Mouse (Mus musculus) intestine, postnatal 0 days (tissue): ENCODE results near the gene U2af1l4. TPM values are rescaled to one million over a fixed set of nuclear protein-coding genes. Genes with fewer than 3 reads are reported as not detected.
A peak's percentile ranks its signal among the peaks of the same experiment; 100 is the strongest.

Experiments
- ATAC-seq: fragments of 200-750 bp; cut with Nextera tagmentation; 2 replicates; pipeline ENCODE4 v1.8.0; 2017; ENCODE audit warnings: mild to moderate bottlenecking, moderate TSS enrichment, moderate library complexity
- H3K27ac ChIP-seq: fragments of 300-500 bp; sonication (generic); 2 replicates; pipeline ENCODE4 v1.5.1; 2014; ENCODE audit warnings: mild to moderate bottlenecking, low read depth, low read length, moderate library complexity
- H3K27me3 ChIP-seq: fragments of 300-500 bp; sonication (generic); replicated peaks from 2 replicates; pipeline ENCODE4 v1.6.1; 2014; ENCODE audit warnings: low read length, mixed read lengths; ENCODE audit not compliant: control insufficient read depth, insufficient read depth
- H3K36me3 ChIP-seq: fragments of 300-500 bp; sonication (generic); 2 replicates; pipeline ENCODE4 v1.6.1; 2014; ENCODE audit warnings: mild to moderate bottlenecking, moderate library complexity; ENCODE audit not compliant: control insufficient read depth, insufficient read depth
- H3K4me1 ChIP-seq: fragments of 300-500 bp; sonication (generic); replicated peaks from 2 replicates; pipeline ENCODE4 v1.6.1; 2014; ENCODE audit warnings: antibody characterized with exemption, low read length, mixed read lengths; ENCODE audit not compliant: control insufficient read depth, insufficient read depth
- H3K4me2 ChIP-seq: fragments of 300-500 bp; sonication (generic); replicated peaks from 2 replicates; pipeline ENCODE4 v1.6.1; 2014; ENCODE audit warnings: low read depth, mild to moderate bottlenecking, moderate library complexity
- H3K4me3 ChIP-seq: fragments of 300-500 bp; sonication (generic); 2 replicates; pipeline ENCODE4 v1.5.1; 2014; ENCODE audit warnings: low read depth, low read length
- H3K9ac ChIP-seq: fragments of 300-500 bp; sonication (generic); 2 replicates; pipeline ENCODE4 v1.6.1; 2014; ENCODE audit warnings: mild to moderate bottlenecking, low read depth, low read length
- H3K9me3 ChIP-seq: fragments of 300-500 bp; sonication (generic); 2 replicates; pipeline ENCODE4 v1.6.1; 2016; ENCODE audit warnings: mixed run types; ENCODE audit not compliant: control insufficient read depth
- CTCF ChIP-seq: sonication (generic); IDR thresholded peaks from 2 replicates; pipeline ENCODE4 v1.5.1; 2016; ENCODE audit warnings: low read depth, mild to moderate bottlenecking, control low read depth, antibody characterized with exemption, moderate library complexity
- WGBS: fragments of 180-500 bp; shearing (Covaris S2); extraction: QIAGEN DNeasy Blood & Tissue Kit; methylation state at CpG from one replicate; pipeline ENCODE4 v1.1.7; 2014; 5-methylcytosine and 5-hydroxymethylcytosine counted together
- polyA plus RNA-seq: library from polyadenylated mRNA; unstranded; fragments of >200 nt; fragmentation: Nextera tagmentation; extraction: Ambion mirVana; gene quantifications from 2 replicates; pipeline ENCODE4 v1.2.1, GENCODE M21; 2015

The U2af1l4 gene
- polyA plus RNA-seq, 1 experiment from 2014 or later, result 68.6 TPM

GRCm38 (mm10) chr7:30589435-30590301, 26.6 kb downstream of the U2af1l4 start:
- Histone ChIP-seq H3K27ac (peak overlapping the region; percentile 87), H3K4me2 (peak overlapping the region; percentile 67), H3K9ac (peak overlapping the region; percentile 13), H3K27me3 (no peaks in the 10 kb centered on the region), H3K4me3 (peak overlapping the region; percentile 81), H3K9me3 (no peaks in the 10 kb centered on the region), H3K36me3 (peaks cover 21% of the 10 kb centered on the region), H3K4me1 (no peaks in the 10 kb centered on the region)
- peak; percentile 65 for ATAC-seq
- peak; percentile 98 for TF ChIP-seq CTCF
- 13% methylated on average over 40 of the region's 40 CpGs for WGBS

- 82% methylated on average over 9 of the region's 9 CpGs for WGBS
- H3K9me3 ChIP-seq, result no peaks in the 10 kb centered on the region
- no peak overlapping the region for H3K9ac ChIP-seq
- no peaks in the 10 kb centered on the region for H3K4me1 ChIP-seq
- H3K4me2 ChIP-seq, result peak overlapping the region; percentile 67; the same call in 1 of the 2 replicates
- no peak overlapping the region for H3K4me3 ChIP-seq
- peaks cover 7% of the 10 kb centered on the region for H3K36me3 ChIP-seq
- no peak for TF ChIP-seq CTCF
- H3K27me3 ChIP-seq, result no peaks in the 10 kb centered on the region
- H3K27ac ChIP-seq, result no peak overlapping the region
- no peak for ATAC-seq
Observed at GRCm38 (mm10) chr7:30590927-30591604, 28.0 kb downstream of the U2af1l4 start.

- H3K4me1 ChIP-seq, result no peaks in the 10 kb centered on the region
- H3K36me3 ChIP-seq, result peaks cover 2% of the 10 kb centered on the region; the same call in 1 of the 2 replicates
- no peak overlapping the region for H3K27ac ChIP-seq
- no peak overlapping the region for H3K4me2 ChIP-seq
- TF ChIP-seq CTCF, result no peak
- H3K9me3 ChIP-seq, result no peaks in the 10 kb centered on the region
- 75% methylated on average over 4 of the region's 4 CpGs for WGBS
- no peak overlapping the region for H3K4me3 ChIP-seq
- H3K27me3 ChIP-seq, result no peaks in the 10 kb centered on the region
- H3K9ac ChIP-seq, result no peak overlapping the region
- ATAC-seq, result no peak
Observed at GRCm38 (mm10) chr7:30591605-30591951, 28.5 kb downstream of the U2af1l4 start.

GRCm38 (mm10) chr7:30592772-30593423, 29.8 kb downstream of the U2af1l4 start:
- H3K4me2 ChIP-seq, result no peak overlapping the region
- WGBS, result 58% methylated on average over 5 of the region's 5 CpGs
- no peak for TF ChIP-seq CTCF

GRCm38 (mm10) chr7:30593579-30594509, 30.7 kb downstream of the U2af1l4 start:
- no peaks in the 10 kb centered on the region for H3K36me3 ChIP-seq
- H3K4me3 ChIP-seq, result no peak overlapping the region
- no peak overlapping the region for H3K4me2 ChIP-seq
- H3K27me3 ChIP-seq, result no peaks in the 10 kb centered on the region
- no peaks in the 10 kb centered on the region for H3K9me3 ChIP-seq
- WGBS, result 63% methylated on average over 10 of the region's 10 CpGs
- no peak overlapping the region for H3K27ac ChIP-seq
- no peak for TF ChIP-seq CTCF
- no peaks in the 10 kb centered on the region for H3K4me1 ChIP-seq
- no peak for ATAC-seq
- no peak overlapping the region for H3K9ac ChIP-seq

More at GRCm38 (mm10) chr7:30592772-30593423, 29.8 kb downstream of the U2af1l4 start:
- Histone ChIP-seq H3K9me3 (no peaks in the 10 kb centered on the region), H3K9ac (no peak overlapping the region), H3K36me3 (no peaks in the 10 kb centered on the region), H3K4me3 (no peak overlapping the region), H3K4me1 (no peaks in the 10 kb centered on the region), H3K27me3 (no peaks in the 10 kb centered on the region), H3K27ac (no peak overlapping the region)
- ATAC-seq, result no peak
